Mouse (Mus musculus): ENCODE data around the gene Hist1h2br.
"Not testable (repeated sequence)": the region's sequence is repeated elsewhere in the genome, so short reads cannot be mapped to it uniquely, and the experiment has no call there.

Hist1h2br gene

GRCm38 (mm10) chr13:21846356-21846755 is 12.8 kb downstream of the Hist1h2br start:
- DNase-seq (ENCODE audit: low spot score), result not testable (repeated sequence)

GRCm38 (mm10) chr13:21847883-21848282 is 14.3 kb downstream of the Hist1h2br start:
- DNase-seq (ENCODE audit: low spot score), result no peak

- DNase-seq (ENCODE audit: low spot score), result not testable (repeated sequence)
Observed at GRCm38 (mm10) chr13:21850696-21851095, 17.2 kb downstream of the Hist1h2br start.

DNA sequence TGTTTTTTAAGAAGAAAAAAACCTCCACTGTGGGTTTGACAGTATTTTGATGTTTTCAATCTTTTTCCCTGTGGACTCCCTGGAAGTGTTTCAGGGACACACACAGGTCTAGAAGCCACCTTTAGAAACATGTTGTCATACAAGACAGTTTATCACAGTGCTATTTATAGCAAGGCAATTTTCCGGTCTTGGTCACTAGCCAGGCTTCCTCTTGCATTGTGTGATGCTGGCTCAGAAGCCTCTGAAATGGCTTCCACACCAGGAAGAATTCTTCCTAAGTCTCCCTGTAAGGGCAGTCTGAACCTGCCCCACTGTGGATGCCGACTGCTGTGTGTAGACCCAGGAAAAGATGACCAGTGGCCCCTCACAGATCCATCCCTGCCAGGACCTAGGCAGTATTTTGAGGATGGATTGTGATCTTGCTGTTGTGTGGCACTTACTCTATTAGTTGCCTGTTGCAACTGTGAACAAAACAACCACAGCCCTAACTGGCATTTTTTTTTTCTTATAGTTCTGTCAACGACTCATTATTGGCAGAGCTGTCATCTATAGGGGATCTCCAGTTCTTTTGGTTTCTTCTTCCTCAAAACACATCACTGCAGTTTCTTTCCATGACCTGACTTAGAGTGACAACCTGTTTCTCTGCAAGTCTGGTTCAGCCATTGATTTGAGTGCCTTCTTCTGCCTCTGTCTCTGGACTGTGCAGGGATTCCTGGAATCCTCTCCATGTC is 18.8 kb downstream of the Hist1h2br start:
- no peak for DNase-seq (ENCODE audit: low spot score)

- DNase-seq (ENCODE audit: low spot score), result no peak
Observed at GRCm38 (mm10) chr13:21855146-21855545, 21.6 kb downstream of the Hist1h2br start.

- DNase-seq (ENCODE audit: low spot score), result no peak
Observed at GRCm38 (mm10) chr13:21855698-21856162, 22.2 kb downstream of the Hist1h2br start.

GRCm38 (mm10) chr13:21861608-21862007 is 28.1 kb downstream of the Hist1h2br start:
- DNase-seq (ENCODE audit: low spot score), result no peak

GRCm38 (mm10) chr13:21865503-21865902 is 32.0 kb downstream of the Hist1h2br start:
- DNase-seq (ENCODE audit: low spot score), result not testable (repeated sequence)

- DNase-seq (ENCODE audit: low spot score), result no peak
Observed at GRCm38 (mm10) chr13:21880735-21881134, 47.2 kb downstream of the Hist1h2br start.

DNA sequence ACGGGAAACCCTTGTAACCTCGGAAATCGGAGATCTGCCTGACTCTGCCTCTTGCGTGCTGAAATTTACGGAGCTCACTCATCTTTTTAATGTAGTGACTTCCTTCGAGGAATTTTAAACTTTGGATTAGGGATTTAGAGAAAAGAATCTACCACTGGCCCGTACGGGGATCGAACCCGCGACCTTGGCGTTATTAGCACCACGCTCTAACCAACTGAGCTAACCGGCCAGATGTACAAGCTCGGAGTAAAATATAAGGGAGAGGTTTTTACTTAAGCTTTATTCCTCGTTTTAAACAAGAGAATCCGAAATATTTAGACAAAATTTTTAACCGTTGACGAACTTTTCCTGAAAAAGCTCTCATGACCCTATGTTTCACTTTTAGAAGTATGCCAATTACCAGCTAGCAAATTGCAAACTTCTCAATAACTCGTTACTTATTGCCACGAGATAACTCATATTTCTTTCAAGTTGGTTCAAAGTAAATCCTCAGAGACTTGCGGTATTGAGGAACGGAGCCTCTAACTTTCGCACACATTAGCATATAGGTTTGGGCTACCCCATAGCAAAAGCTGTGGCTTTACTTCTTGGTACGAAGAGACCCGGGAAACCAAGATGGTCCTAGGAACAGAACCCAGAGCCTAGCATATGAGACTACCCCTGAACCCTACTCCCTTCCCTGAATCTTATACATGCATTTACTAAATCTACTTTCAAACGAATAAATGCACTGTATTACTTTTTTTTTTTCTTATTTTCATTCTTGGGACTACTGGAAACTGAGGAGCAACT is 48.5 kb downstream of the Hist1h2br start:
- DNase-seq (ENCODE audit: low spot score), result no peak

DNA sequence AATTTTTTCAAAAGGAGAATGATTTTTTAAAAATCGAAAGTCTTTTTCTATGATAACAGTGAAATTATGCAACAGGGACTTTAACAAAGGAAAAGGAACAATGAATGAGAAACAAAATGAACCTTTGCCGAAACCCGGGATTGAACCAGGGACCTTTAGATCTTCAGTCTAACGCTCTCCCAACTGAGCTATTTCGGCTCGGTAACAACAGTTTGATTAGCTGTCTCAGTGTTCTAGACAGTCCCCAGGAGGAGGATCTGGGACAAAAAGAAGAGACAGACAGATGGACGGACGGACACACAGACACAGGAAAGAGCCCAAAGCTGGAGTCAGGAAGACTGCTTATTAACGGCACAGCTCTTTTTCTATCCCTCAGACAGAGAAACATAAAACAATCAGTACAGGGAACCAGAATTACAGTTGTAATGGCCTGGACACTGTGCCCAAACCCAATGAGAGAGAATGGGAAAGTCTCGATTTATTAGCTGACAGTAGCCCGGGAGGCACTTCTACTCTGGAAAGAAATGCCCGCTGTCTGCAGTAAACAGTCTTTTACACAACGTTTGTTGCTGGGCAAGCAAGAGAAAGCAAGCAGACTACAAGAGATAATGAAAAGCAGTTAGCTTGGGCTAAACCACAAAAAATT is 49.3 kb downstream of the Hist1h2br start:
- DNase-seq (ENCODE audit: low spot score), result no peak

DNA sequence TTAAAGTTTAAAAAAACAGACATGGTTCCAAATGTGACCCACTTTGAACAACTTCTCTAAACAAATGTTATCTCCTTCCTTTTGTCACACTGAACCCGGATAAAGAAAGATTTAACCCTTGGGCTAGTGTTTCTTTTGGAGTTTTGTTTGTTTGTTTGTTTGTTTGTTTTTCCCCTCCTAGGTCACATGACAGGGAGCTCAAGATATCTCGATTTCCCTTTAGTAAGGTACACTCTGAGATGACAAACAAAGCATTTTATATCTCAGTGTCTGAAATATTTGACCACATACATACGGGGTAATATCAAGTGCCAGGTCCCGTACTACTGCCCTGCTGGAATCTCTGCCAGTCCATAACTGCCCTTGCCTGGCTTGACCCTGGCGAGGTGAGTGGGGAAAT is 49.9 kb downstream of the Hist1h2br start:
- no peak for DNase-seq (ENCODE audit: low spot score)

- no peak for DNase-seq (ENCODE audit: low spot score)
Observed at GRCm38 (mm10) chr13:21884586-21884985, 51.0 kb downstream of the Hist1h2br start.
